Mouse (Mus musculus): ENCODE measurements around the gene Myo15. TPM values are rescaled to one million over a fixed set of nuclear protein-coding genes. Genes with fewer than 3 reads are reported as not detected.
A peak's percentile ranks its signal among the peaks of the same experiment; 100 is the strongest.

Gene Myo15
- polyA plus RNA-seq, 1 experiment: not detected

GRCm38 (mm10) chr11:60522661-60523365 is 53.7 kb downstream of the Myo15 start:
- TF ChIP-seq GATA1 (IDR thresholded peaks at IDR 0.05; ENCODE audit: borderline replicate concordance, low read length) (no peak), FLI1 (IDR thresholded peaks at IDR 0.05; ENCODE audit: low read length) (no peak)
- Histone ChIP-seq H3K4me1 (peaks cover 8% of the 10 kb centered on the region; the same call in 1 of the 2 replicates), H3K9me3 (peaks cover 18% of the 10 kb centered on the region), H3K36me3 (replicated peaks; ENCODE audit: low read length) (no peaks in the 10 kb centered on the region), H3K27me3 (replicated peaks) (peaks cover 47% of the 10 kb centered on the region), H3K4me3 (replicated peaks) (no peak overlapping the region)

- TF ChIP-seq FLI1 (IDR thresholded peaks at IDR 0.05; ENCODE audit: low read length): no peak
- TF ChIP-seq GATA1 (IDR thresholded peaks at IDR 0.05; ENCODE audit: borderline replicate concordance, low read length): no peak
- Histone ChIP-seq H3K9me3 (0 out of 2 replicates have a peak, but pooled peaks cover 7% of the 10 kb centered on the region), H3K27me3 (replicated peaks) (peaks cover 28% of the 10 kb centered on the region), H3K4me3 (replicated peaks) (no peak overlapping the region), H3K4me1 (peaks cover 11% of the 10 kb centered on the region; the same call in 1 of the 2 replicates), H3K36me3 (replicated peaks; ENCODE audit: low read length) (no peaks in the 10 kb centered on the region)
Observed at GRCm38 (mm10) chr11:60526461-60526860, 57.3 kb downstream of the Myo15 start.

DNA sequence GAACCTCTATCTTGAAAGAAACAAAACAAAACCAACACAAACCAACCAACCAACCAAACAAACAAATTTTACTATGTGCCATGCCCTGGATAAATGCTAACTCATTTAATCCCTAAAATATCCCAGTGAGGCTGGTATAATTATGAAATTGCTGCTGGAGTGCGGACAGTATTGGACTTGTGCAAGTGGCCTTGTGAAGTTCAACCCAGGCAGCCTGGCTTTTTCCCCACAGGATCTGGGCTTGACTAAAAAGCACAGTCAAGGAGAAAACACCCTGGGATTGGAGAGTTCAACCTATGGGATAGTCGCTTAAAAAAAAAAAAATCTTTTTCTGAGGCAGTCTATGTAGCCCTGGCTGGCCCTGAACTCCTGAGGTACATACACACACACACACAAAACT is 66.5 kb downstream of the Myo15 start:
- no peak for TF ChIP-seq FLI1 (IDR thresholded peaks at IDR 0.05; ENCODE audit: low read length)
- peak overlapping the region; percentile 100 for H3K4me3 ChIP-seq (replicated peaks)
- no peaks in the 10 kb centered on the region for H3K9me3 ChIP-seq
- peaks cover 10% of the 10 kb centered on the region for H3K36me3 ChIP-seq (replicated peaks; ENCODE audit: low read length)
- peaks cover 33% of the 10 kb centered on the region for H3K4me1 ChIP-seq
- H3K27me3 ChIP-seq (replicated peaks): peaks cover 6% of the 10 kb centered on the region

DNA sequence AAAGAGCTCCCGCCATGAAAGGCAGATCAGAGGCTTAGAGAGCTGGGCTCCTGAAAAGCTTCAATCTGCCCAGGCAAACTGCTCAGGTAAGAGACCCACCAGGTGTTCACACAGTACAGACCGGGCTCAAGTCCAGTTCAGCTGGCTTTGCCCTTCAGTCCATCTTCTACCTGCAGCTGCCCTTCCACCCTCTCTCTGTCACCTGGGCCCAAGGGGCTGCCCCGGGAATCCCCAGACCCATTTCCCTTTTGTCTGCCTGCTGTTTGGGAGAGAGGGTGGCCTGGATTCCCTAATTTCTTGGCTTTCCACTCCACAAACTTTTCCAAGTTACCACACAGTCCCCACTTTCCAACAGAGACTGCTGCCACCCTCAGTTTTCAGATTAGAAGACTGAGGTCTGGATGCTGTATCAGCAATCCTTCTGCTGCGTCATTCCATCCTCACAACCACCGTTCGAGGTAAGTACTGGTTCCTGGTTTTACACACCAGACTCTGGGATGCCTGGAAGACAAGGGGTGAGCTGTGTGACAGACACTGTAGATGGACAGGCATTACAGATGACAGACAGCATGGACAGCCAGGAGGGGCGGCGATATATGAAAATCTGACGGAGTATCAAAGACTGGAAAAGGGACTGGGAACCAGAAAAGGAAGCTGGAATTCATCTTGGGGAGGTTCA is 67.2 kb downstream of the Myo15 start, which contains the start of gene Alkbh5:
TSS of gene Alkbh5 (plus strand) at position 202 of the 679 bp plus-strand sequence.
- peaks cover 3% of the 10 kb centered on the region for H3K27me3 ChIP-seq (replicated peaks)
- TF ChIP-seq FLI1 (IDR thresholded peaks at IDR 0.05; ENCODE audit: low read length) (no peak), GATA1 (IDR thresholded peaks at IDR 0.05; ENCODE audit: borderline replicate concordance, low read length) (no peak)
- no peaks in the 10 kb centered on the region for H3K9me3 ChIP-seq
- H3K4me1 ChIP-seq: peaks cover 38% of the 10 kb centered on the region
- H3K4me3 ChIP-seq (replicated peaks): peak within 1 kb of the TSS; percentile 100
- H3K36me3 ChIP-seq (replicated peaks; ENCODE audit: low read length): peaks cover 16% of the 10 kb centered on the region

- H3K27me3 ChIP-seq (replicated peaks): no peaks in the 10 kb centered on the region
- H3K9me3 ChIP-seq: no peaks in the 10 kb centered on the region
- H3K4me1 ChIP-seq: peaks cover 41% of the 10 kb centered on the region
- H3K4me3 ChIP-seq (replicated peaks): peak overlapping the region; percentile 100
- peaks cover 20% of the 10 kb centered on the region for H3K36me3 ChIP-seq (replicated peaks; ENCODE audit: low read length)
- no peak for TF ChIP-seq GATA1 (IDR thresholded peaks at IDR 0.05; ENCODE audit: borderline replicate concordance, low read length)
- no peak for TF ChIP-seq FLI1 (IDR thresholded peaks at IDR 0.05; ENCODE audit: low read length)
Observed at GRCm38 (mm10) chr11:60536859-60537467, 67.8 kb downstream of the Myo15 start.

DNA sequence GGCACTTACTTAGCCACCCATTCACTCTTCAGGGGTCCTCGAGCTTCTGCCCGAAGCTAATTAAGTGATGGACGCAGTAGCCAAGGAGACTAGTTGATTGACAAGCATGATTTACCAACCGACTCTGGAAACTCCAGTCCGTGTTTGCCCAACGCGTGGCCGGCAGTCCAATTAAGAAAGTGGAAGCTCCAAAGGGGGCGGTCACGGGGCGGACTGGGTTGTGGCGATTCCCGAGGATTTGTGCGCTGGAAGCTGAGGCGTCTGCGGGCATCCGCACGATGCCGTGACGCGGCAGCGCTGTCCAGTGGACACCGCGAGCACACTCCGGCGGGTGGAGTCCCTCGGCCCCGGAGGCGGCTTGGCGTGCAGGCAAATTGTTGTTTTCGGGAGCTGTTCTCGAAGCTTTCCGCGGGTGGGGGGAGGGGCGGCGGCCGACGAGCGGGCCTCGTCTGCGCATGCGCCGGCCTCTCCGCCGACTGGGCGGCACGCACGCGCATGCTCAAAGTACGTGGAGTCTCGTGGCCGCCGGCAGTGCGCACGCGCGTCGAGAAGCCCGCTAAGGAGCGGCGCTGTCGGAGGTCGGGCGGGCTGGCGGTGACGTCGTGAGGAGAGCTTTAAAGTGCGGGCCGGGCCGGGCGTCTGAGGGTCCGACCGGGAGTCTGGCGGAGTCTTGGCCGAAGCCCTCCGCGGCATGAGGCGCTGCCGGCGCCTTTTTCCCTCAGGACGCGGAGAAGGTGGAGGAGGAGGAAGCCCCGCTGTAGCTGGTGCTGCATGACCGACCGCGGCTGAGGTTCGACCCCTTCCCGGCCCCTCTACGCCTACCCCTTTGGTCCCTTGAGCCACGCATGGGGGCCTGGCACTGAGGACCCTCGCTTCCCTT is 68.6 kb downstream of the Myo15 start:
- Histone ChIP-seq H3K4me3 (replicated peaks) (peak overlapping the region; percentile 100), H3K9me3 (no peaks in the 10 kb centered on the region), H3K27me3 (replicated peaks) (no peaks in the 10 kb centered on the region), H3K36me3 (replicated peaks; ENCODE audit: low read length) (peaks cover 27% of the 10 kb centered on the region), H3K4me1 (peaks cover 48% of the 10 kb centered on the region)
- TF ChIP-seq GATA1 (IDR thresholded peaks at IDR 0.05; ENCODE audit: borderline replicate concordance, low read length) (no peak), FLI1 (IDR thresholded peaks at IDR 0.05; ENCODE audit: low read length) (no peak)

DNA sequence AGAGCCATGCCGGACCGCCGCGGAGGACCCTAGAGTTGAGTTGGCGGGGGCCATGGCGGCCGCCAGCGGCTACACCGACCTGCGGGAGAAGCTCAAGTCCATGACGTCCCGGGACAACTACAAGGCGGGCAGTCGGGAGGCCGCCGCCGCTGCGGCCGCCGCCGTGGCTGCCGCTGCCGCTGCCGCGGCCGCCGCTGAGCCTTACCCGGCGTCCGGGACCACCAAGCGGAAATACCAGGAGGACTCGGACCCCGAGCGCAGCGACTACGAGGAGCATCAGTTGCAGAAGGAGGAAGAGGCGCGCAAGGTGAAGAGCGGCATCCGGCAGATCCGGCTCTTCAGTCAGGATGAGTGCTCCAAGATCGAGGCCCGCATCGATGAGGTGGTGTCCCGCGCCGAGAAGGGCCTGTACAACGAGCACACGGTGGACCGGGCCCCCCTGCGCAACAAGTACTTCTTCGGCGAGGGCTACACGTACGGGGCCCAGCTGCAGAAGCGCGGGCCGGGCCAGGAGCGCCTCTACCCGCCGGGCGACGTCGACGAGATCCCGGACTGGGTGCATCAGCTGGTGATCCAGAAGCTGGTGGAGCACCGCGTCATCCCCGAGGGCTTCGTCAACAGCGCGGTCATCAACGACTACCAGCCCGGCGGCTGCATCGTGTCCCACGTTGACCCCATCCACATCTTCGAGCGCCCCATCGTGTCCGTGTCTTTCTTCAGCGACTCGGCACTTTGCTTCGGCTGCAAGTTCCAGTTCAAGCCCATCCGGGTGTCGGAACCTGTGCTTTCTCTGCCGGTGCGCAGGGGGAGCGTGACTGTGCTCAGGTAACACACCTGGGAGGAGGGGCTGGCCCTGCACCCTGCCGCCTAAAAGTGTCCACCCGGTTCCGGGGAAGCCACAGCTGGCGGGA is 69.5 kb downstream of the Myo15 start:
- H3K4me1 ChIP-seq: peaks cover 50% of the 10 kb centered on the region
- H3K9me3 ChIP-seq: no peaks in the 10 kb centered on the region
- H3K4me3 ChIP-seq (replicated peaks): peak overlapping the region; percentile 100
- H3K27me3 ChIP-seq (replicated peaks): no peaks in the 10 kb centered on the region
- H3K36me3 ChIP-seq (replicated peaks; ENCODE audit: low read length): peaks cover 33% of the 10 kb centered on the region
- TF ChIP-seq GATA1 (IDR thresholded peaks at IDR 0.05; ENCODE audit: borderline replicate concordance, low read length) (no peak), FLI1 (IDR thresholded peaks at IDR 0.05; ENCODE audit: low read length) (no peak)

DNA sequence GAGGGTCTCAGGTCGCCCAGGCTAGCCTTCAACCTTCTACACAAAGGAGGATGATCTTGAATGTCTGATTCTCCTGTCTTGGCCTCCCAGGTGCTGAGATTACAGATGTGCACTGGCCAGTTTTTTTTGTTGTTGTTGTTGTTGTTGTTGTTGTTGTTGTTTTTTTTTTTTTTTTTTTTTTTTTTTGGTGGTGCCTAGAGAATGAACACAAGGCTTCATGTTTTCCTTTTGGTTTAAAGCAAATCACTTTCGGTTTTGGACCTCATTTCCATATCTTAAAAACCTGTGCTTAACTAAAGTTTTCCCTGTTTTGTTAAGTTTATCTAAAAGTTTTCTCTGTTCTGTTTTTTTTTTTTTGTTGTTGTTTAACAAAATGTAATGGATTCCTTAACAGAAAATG is 70.4 kb downstream of the Myo15 start:
- TF ChIP-seq GATA1 (IDR thresholded peaks at IDR 0.05; ENCODE audit: borderline replicate concordance, low read length) (no peak), FLI1 (IDR thresholded peaks at IDR 0.05; ENCODE audit: low read length) (no peak)
- peaks cover 41% of the 10 kb centered on the region for H3K36me3 ChIP-seq (replicated peaks; ENCODE audit: low read length)
- H3K27me3 ChIP-seq (replicated peaks): no peaks in the 10 kb centered on the region
- no peaks in the 10 kb centered on the region for H3K9me3 ChIP-seq
- H3K4me3 ChIP-seq (replicated peaks): peak overlapping the region; percentile 100
- H3K4me1 ChIP-seq: peaks cover 58% of the 10 kb centered on the region

All from megakaryocyte, embryonic 14.5 days (primary cell).